Mouse (Mus musculus) CH12.LX (cell line): ENCODE results near the gene Tedc1. TPM values are rescaled to one million over a fixed set of nuclear protein-coding genes. Genes with fewer than 3 reads are reported as not detected.
"Not testable (repeated sequence)": the region's sequence is repeated elsewhere in the genome, so short reads cannot be mapped to it uniquely, and the experiment has no call there.

Experiments used
- DNase-seq: peaks from one replicate; pipeline ENCODE4 v3.0.0-alpha.2; 2013; ENCODE audit errors: extremely low read depth
- H3K27ac ChIP-seq: 2 replicates; pipeline ENCODE4 v1.5.1; 2012; ENCODE audit warnings: low read depth, mild to moderate bottlenecking, control low read depth, moderate library complexity; ENCODE audit not compliant: insufficient read depth
- H3K27me3 ChIP-seq: replicated peaks from 2 replicates; pipeline ENCODE3; 2012; ENCODE audit warnings: inconsistent platforms
- H3K36me3 ChIP-seq, 2 experiments: replicated peaks in 1 of 2; 2 replicates each; pipeline versions ENCODE3 to v1.6.1; 2012; ENCODE audit warnings: inconsistent platforms in 1 of 2, low read length in 1 of 2, mild to moderate bottlenecking in 1 of 2, mixed read lengths in 1 of 2, moderate library complexity in 1 of 2; ENCODE audit not compliant: control insufficient read depth in 1 of 2, insufficient read depth in 1 of 2
- H3K4me1 ChIP-seq, 2 experiments: 2 replicates each; pipeline ENCODE4 v1.6.1; 2012; ENCODE audit warnings: inconsistent platforms in 1 of 2, moderate library complexity in 1 of 2; ENCODE audit not compliant: insufficient read depth in 2 of 2, control insufficient read depth in 1 of 2
- H3K4me2 ChIP-seq: 2 replicates; pipeline ENCODE4 v1.6.1; 2012; ENCODE audit warnings: low read depth, mild to moderate bottlenecking, control low read depth; ENCODE audit not compliant: poor library complexity, insufficient read depth, severe bottlenecking
- H3K4me3 ChIP-seq, 3 experiments: fragments of 150-350 bp in 1 of 3; sonication (generic) in 1 of 3; replicated peaks in 1 of 3; 2 replicates each; pipeline versions ENCODE3 to v1.5.1; 2011 to 2012; ENCODE audit warnings: low read depth in 2 of 3, low read length in 2 of 3, mild to moderate bottlenecking in 2 of 3, moderate library complexity in 2 of 3, control low read depth in 1 of 3, improper control_type of control experiment in 1 of 3, inconsistent platforms in 1 of 3, mixed read lengths in 1 of 3; ENCODE audit not compliant: poor library complexity in 1 of 3
- H3K79me2 ChIP-seq: replicated peaks from 2 replicates; pipeline ENCODE4 v1.6.1; 2012; ENCODE audit warnings: mild to moderate bottlenecking, moderate library complexity; ENCODE audit not compliant: control insufficient read depth, poor library complexity, insufficient read depth, severe bottlenecking; ENCODE audit errors: extremely low read depth
- H3K9ac ChIP-seq: 2 replicates; pipeline ENCODE4 v1.6.1; 2012; ENCODE audit warnings: low read depth, mild to moderate bottlenecking, control low read depth, moderate library complexity; ENCODE audit not compliant: insufficient read depth
- H3K9me3 ChIP-seq: replicated peaks from 2 replicates; pipeline ENCODE3; 2012; ENCODE audit warnings: low read length, inconsistent platforms, mixed read lengths
- BHLHE40 ChIP-seq: IDR thresholded peaks from 2 replicates; pipeline ENCODE4 v1.6.1; 2011; ENCODE audit warnings: mild to moderate bottlenecking, low read depth, low read length, improper control_type of control experiment
- CTCF ChIP-seq, 2 experiments: IDR thresholded peaks in 1 of 2; conservative IDR thresholded peaks in 1 of 2; 2 replicates each; pipeline ENCODE4 v1.5.1; 2011 to 2012; ENCODE audit warnings: low read depth in 2 of 2, low read length in 2 of 2, improper control_type of control experiment in 1 of 2, inconsistent platforms in 1 of 2, mild to moderate bottlenecking in 1 of 2, moderate library complexity in 1 of 2
- E2F4 ChIP-seq: IDR thresholded peaks from 2 replicates; pipeline ENCODE4 v1.6.1; 2011; ENCODE audit warnings: low read depth, low read length, improper control_type of control experiment; ENCODE audit not compliant: insufficient replicate concordance
- EP300 ChIP-seq: IDR thresholded peaks from 2 replicates; pipeline ENCODE4 v1.6.1; 2011; ENCODE audit warnings: low read length, improper control_type of control experiment
- ETS1 ChIP-seq: conservative IDR thresholded peaks from 2 replicates; pipeline ENCODE4 v1.6.1; 2012; ENCODE audit warnings: low read depth, mild to moderate bottlenecking, inconsistent platforms, low read length, improper control_type of control experiment, moderate library complexity
- GABPA ChIP-seq: IDR thresholded peaks from 2 replicates; pipeline ENCODE4 v1.6.1; 2012; ENCODE audit warnings: low read depth, low read length, improper control_type of control experiment, inconsistent platforms; ENCODE audit not compliant: insufficient replicate concordance
- JUN ChIP-seq: IDR thresholded peaks from 2 replicates; pipeline ENCODE4 v1.6.1; 2011; ENCODE audit warnings: low read depth, mild to moderate bottlenecking, low read length, improper control_type of control experiment, moderate library complexity; ENCODE audit not compliant: insufficient read depth
- JUND ChIP-seq: conservative IDR thresholded peaks from 2 replicates; pipeline ENCODE4 v1.6.1; 2011; ENCODE audit warnings: low read depth, low read length, improper control_type of control experiment
- KAT2A ChIP-seq: IDR thresholded peaks from 2 replicates; pipeline ENCODE4 v1.6.1; 2012; ENCODE audit warnings: low read length, improper control_type of control experiment, inconsistent platforms; ENCODE audit not compliant: insufficient replicate concordance
- MAZ ChIP-seq: IDR thresholded peaks from 2 replicates; pipeline ENCODE4 v1.6.1; 2012; ENCODE audit warnings: low read depth, mild to moderate bottlenecking, inconsistent platforms, low read length, improper control_type of control experiment, moderate library complexity
- MXI1 ChIP-seq: IDR thresholded peaks from 2 replicates; pipeline ENCODE4 v1.6.1; 2011; ENCODE audit warnings: mild to moderate bottlenecking, low read depth, low read length, improper control_type of control experiment
- POLR2A ChIP-seq: IDR thresholded peaks from 2 replicates; pipeline ENCODE4 v1.6.1; 2011; ENCODE audit warnings: low read depth, mild to moderate bottlenecking, improper control_type of control experiment, low read length
- RCOR1 ChIP-seq: conservative IDR thresholded peaks from 2 replicates; pipeline ENCODE4 v1.6.1; 2012; ENCODE audit warnings: low read depth, mild to moderate bottlenecking, inconsistent platforms, low read length, improper control_type of control experiment
- SIN3A ChIP-seq: IDR thresholded peaks from 2 replicates; pipeline ENCODE4 v1.6.1; 2012; ENCODE audit warnings: low read length, improper control_type of control experiment, inconsistent platforms
- UBTF ChIP-seq: IDR thresholded peaks from 2 replicates; pipeline ENCODE4 v1.6.1; 2012; ENCODE audit warnings: low read depth, mild to moderate bottlenecking, inconsistent platforms, low read length, improper control_type of control experiment, moderate library complexity
- USF1 ChIP-seq: IDR thresholded peaks from 2 replicates; pipeline ENCODE4 v1.6.1; 2014; ENCODE audit warnings: low read depth, mild to moderate bottlenecking, inconsistent platforms, low read length, improper control_type of control experiment
- USF2 ChIP-seq: conservative IDR thresholded peaks from 2 replicates; pipeline ENCODE4 v1.6.1; 2011; ENCODE audit warnings: low read depth, low read length, improper control_type of control experiment
- ZC3H11A ChIP-seq: IDR thresholded peaks from 2 replicates; pipeline ENCODE4 v1.6.1; 2012; ENCODE audit warnings: low read depth, mild to moderate bottlenecking, inconsistent platforms, low read length, improper control_type of control experiment
- ZMIZ1 ChIP-seq: IDR thresholded peaks from 2 replicates; pipeline ENCODE4 v1.6.1; 2012; ENCODE audit warnings: low read depth, mild to moderate bottlenecking, inconsistent platforms, low read length, improper control_type of control experiment
- dilution Hi-C: fragments of 300-500 bp; cut with MboI; formaldehyde crosslinking; loops from 2 replicates; pipeline ENCODE4 v1.14.3; 2020; ENCODE audit warnings: low sequenced_read_pairs; ENCODE audit not compliant: extremely low pct_unique_long_range_greater_than_20kb, extremely low pct_ligation_motif_present
- in situ Hi-C: fragments of 300-500 bp; cut with MboI; formaldehyde crosslinking; loops from 3 replicates; pipeline ENCODE4 v1.14.3; 2019; ENCODE audit warnings: low sequenced_read_pairs, low pct_ligation_motif_present, low pct_unique_long_range_greater_than_20kb, mixed read lengths
- polyA plus RNA-seq: library from polyadenylated mRNA; unstranded; fragments of >175 nt; gene quantifications from 2 replicates; pipeline ENCODE4 v1.2.1, GENCODE M21; 2012; ENCODE audit warnings: low read depth; ENCODE audit not compliant: insufficient read length
- total RNA-seq, 2 experiments: library from RNA; depleted of rRNA; stranded (reverse); fragments of 300-350 nt in 1 of 2; fragments of >200 nt in 1 of 2; gene quantifications; 2 replicates each; pipeline ENCODE4 v1.2.3; 2012 to 2014

Gene Tedc1
- total and polyA plus RNA-seq, 3 experiments: 6.4 to 14.0 (median 9.0) TPM

DNA sequence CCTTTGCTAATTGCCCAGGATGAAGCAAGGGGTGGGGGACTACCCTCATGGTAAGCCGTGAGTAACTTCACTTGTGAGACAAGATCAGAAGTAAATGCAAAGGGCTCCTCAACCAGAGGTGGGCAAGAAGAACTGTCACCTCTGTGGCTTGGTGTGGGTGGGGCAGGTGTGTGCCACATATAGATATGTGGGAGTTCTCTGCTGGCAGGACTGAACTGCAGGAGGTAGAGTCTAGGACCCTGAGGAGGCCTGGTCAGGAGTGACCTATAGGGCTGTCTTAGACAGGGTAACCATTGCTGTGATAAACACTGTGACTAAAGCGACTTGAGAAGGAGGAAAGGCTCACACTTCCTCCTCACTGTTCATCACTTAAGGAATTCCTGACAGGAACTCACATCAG is 37.2 kb downstream of the Tedc1 start:
- no peaks in the 10 kb centered on the region for H3K4me1 ChIP-seq
- no peak overlapping the region for H3K27ac ChIP-seq
- no peak for TF ChIP-seq ZC3H11A
- no peak for TF ChIP-seq RCOR1
- TF ChIP-seq BHLHE40: no peak
- TF ChIP-seq GABPA: no peak
- TF ChIP-seq KAT2A: no peak
- TF ChIP-seq USF2: no peak
- TF ChIP-seq ZMIZ1: no peak
- no peak for TF ChIP-seq JUND
- TF ChIP-seq EP300: no peak
- TF ChIP-seq E2F4: no peak
- TF ChIP-seq UBTF: no peak
- TF ChIP-seq SIN3A: no peak
- no peak for TF ChIP-seq CTCF (conservative IDR thresholded peaks at IDR 0.05 in 1 of 2, IDR thresholded peaks at IDR 0.05 in 1 of 2; ENCODE audit: low read depth in 2 of 2, low read length in 2 of 2)
- TF ChIP-seq MXI1: no peak
- TF ChIP-seq USF1: no peak
- no peak for TF ChIP-seq POLR2A
- no peak for TF ChIP-seq JUN
- TF ChIP-seq ETS1: no peak
- TF ChIP-seq MAZ: no peak
- TF ChIP-seq, all 38 proteins: peak for 0
- dilution Hi-C loops (no loop called here), in situ Hi-C loops (no loop called here)
- no peak for DNase-seq
- Histone ChIP-seq H3K27me3 (peaks cover 40% of the 10 kb centered on the region), H3K79me2 (no peaks in the 10 kb centered on the region), H3K36me3 (no peaks in the 10 kb centered on the region), H3K9ac (no peak overlapping the region), H3K4me2 (no peak overlapping the region), H3K4me3 (no peak overlapping the region), H3K9me3 (peaks cover 15% of the 10 kb centered on the region)

DNA sequence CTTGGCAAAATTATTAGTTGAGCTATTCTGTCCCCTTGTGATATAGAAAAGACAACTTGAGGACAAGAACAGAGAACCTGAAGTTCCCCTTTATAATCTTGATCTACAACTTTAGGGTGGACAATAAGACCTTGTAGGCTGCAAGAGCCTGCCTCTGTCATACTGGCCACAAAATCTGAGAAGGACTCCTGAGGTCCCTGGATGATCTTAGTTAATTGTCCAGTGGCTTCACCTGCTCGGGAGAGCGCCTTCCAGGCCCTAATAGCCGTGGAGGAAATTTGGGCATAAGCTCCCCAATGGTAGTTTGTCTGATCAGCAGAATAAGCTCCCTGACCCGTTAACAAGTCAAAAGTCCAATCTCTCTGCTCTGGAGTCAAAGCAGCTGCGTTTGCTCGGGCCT is 42.9 kb downstream of the Tedc1 start:
- in situ Hi-C loops, H3K4me1 ChIP-seq, dilution Hi-C loops: not testable (repeated sequence)

More for the DNA sequence above, 42.9 kb downstream of the Tedc1 start:
- H3K4me2 ChIP-seq, H3K27me3 ChIP-seq, H3K4me3 ChIP-seq, DNase-seq, H3K36me3 ChIP-seq, H3K27ac ChIP-seq, H3K9ac ChIP-seq, H3K79me2 ChIP-seq: not testable (repeated sequence)
- peaks cover 15% of the 10 kb centered on the region for H3K9me3 ChIP-seq
